Mouse (Mus musculus): Measurements from ENCODE around the gene Adgrf1. TPM values are rescaled to one million over a fixed set of nuclear protein-coding genes. Genes with fewer than 3 reads are reported as not detected.

Gene Adgrf1
- polyA plus RNA-seq, 1 experiment from 2014 or later: not detected

GRCm38 (mm10) chr17:43365297-43365696 is 95.2 kb downstream of the Adgrf1 start:
- Histone ChIP-seq H3K4me2 (ENCODE audit: low read depth, low read length) (0 out of 2 replicates have a peak overlapping the region, but pooled peaks have one; percentile 11), H3K9me3 (replicated peaks; ENCODE audit: control insufficient read depth, low read length) (no peaks in the 10 kb centered on the region), H3K4me3 (ENCODE audit: low read length) (no peak overlapping the region), H3K27me3 (ENCODE audit: control insufficient read depth, insufficient read depth, low read length) (no peaks in the 10 kb centered on the region; the same call in 1 of the 2 replicates), H3K27ac (ENCODE audit: low read length) (peak overlapping the region; percentile 58), H3K4me1 (ENCODE audit: control insufficient read depth, insufficient read depth, low read length) (peaks cover 27% of the 10 kb centered on the region), H3K36me3 (ENCODE audit: control insufficient read depth, insufficient read depth) (no peaks in the 10 kb centered on the region), H3K9ac (ENCODE audit: low read length) (no peak overlapping the region)
- ATAC-seq (replicated peaks; ENCODE audit: extremely low read depth, insufficient read depth, low FRiP score): no peak
- WGBS: 58% methylated on average over 6 of the region's 6 CpGs

GRCm38 (mm10) chr17:43366486-43366885 is 96.4 kb downstream of the Adgrf1 start:
- Histone ChIP-seq H3K9ac (ENCODE audit: low read length) (no peak overlapping the region), H3K4me2 (ENCODE audit: low read depth, low read length) (0 out of 2 replicates have a peak overlapping the region, but pooled peaks have one; percentile 3), H3K36me3 (ENCODE audit: control insufficient read depth, insufficient read depth) (no peaks in the 10 kb centered on the region), H3K4me3 (ENCODE audit: low read length) (no peak overlapping the region), H3K9me3 (replicated peaks; ENCODE audit: control insufficient read depth, low read length) (no peaks in the 10 kb centered on the region), H3K4me1 (ENCODE audit: control insufficient read depth, insufficient read depth, low read length) (peaks cover 24% of the 10 kb centered on the region), H3K27me3 (ENCODE audit: control insufficient read depth, insufficient read depth, low read length) (no peaks in the 10 kb centered on the region), H3K27ac (ENCODE audit: low read length) (peak overlapping the region; percentile 5; the same call in 1 of the 2 replicates)
- WGBS: 26% methylated on average over 9 of the region's 9 CpGs
- ATAC-seq (replicated peaks; ENCODE audit: extremely low read depth, insufficient read depth, low FRiP score): peak; percentile 39; the same call in 1 of the 2 replicates

DNA sequence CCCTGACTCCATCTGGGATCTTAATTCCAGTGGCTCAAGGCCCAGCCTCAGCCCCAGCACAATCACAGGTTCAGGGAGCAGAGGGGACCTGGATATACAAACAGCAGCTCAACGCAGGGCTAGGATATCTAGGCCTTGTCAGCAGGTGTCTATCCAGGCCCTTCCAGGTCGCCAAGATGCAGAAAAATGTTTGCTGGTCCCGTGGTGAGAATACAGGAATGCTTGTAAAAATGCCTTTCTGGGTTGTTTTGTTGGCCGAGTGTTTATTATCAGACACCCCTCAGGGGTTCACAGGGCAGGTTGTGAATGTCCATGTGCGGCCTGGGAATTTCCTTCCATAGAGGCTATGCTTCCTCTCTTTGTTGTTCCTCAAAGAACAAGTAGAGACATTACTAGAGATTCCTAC is 98.0 kb downstream of the Adgrf1 start:
- no peaks in the 10 kb centered on the region for H3K36me3 ChIP-seq (ENCODE audit: control insufficient read depth, insufficient read depth)
- no peaks in the 10 kb centered on the region for H3K27me3 ChIP-seq (ENCODE audit: control insufficient read depth, insufficient read depth, low read length)
- ATAC-seq (replicated peaks; ENCODE audit: extremely low read depth, insufficient read depth, low FRiP score): peak; percentile 53; the same call in 1 of the 2 replicates
- peak overlapping the region; percentile 46 for H3K27ac ChIP-seq (ENCODE audit: low read length)
- no peaks in the 10 kb centered on the region for H3K9me3 ChIP-seq (replicated peaks; ENCODE audit: control insufficient read depth, low read length)
- 53% methylated on average over 5 of the region's 5 CpGs for WGBS
- H3K9ac ChIP-seq (ENCODE audit: low read length): no peak overlapping the region
- H3K4me1 ChIP-seq (ENCODE audit: control insufficient read depth, insufficient read depth, low read length): peaks cover 11% of the 10 kb centered on the region
- no peak overlapping the region for H3K4me3 ChIP-seq (ENCODE audit: low read length)
- no peak overlapping the region for H3K4me2 ChIP-seq (ENCODE audit: low read depth, low read length)

DNA sequence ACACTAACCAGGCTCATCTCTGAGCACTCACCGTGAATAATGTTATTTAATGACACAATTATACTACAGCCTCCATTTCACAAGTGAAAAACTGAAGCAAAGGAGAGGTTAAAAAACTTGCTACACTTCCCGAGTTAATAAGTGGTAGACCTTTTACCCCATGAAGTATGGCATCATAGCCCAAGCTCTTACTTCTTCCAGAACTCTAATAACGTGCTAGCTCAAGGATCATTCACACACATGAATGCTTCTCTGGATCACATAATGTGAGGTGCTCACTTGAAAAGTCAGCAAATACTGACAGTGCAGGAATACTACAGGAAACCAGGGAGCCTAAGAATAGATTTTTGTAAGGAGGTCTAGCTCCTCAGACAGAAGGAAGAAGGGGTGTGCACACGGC is 102.5 kb downstream of the Adgrf1 start:
- Histone ChIP-seq H3K4me2 (ENCODE audit: low read depth, low read length) (no peak overlapping the region), H3K36me3 (ENCODE audit: control insufficient read depth, insufficient read depth) (no peaks in the 10 kb centered on the region), H3K4me3 (ENCODE audit: low read length) (no peak overlapping the region), H3K27me3 (ENCODE audit: control insufficient read depth, insufficient read depth, low read length) (no peaks in the 10 kb centered on the region), H3K4me1 (ENCODE audit: control insufficient read depth, insufficient read depth, low read length) (no peaks in the 10 kb centered on the region), H3K9me3 (replicated peaks; ENCODE audit: control insufficient read depth, low read length) (no peaks in the 10 kb centered on the region), H3K9ac (ENCODE audit: low read length) (no peak overlapping the region), H3K27ac (ENCODE audit: low read length) (no peak overlapping the region)
- ATAC-seq (replicated peaks; ENCODE audit: extremely low read depth, insufficient read depth, low FRiP score): no peak
- WGBS: 63% methylated on average over 4 of the region's 4 CpGs

DNA sequence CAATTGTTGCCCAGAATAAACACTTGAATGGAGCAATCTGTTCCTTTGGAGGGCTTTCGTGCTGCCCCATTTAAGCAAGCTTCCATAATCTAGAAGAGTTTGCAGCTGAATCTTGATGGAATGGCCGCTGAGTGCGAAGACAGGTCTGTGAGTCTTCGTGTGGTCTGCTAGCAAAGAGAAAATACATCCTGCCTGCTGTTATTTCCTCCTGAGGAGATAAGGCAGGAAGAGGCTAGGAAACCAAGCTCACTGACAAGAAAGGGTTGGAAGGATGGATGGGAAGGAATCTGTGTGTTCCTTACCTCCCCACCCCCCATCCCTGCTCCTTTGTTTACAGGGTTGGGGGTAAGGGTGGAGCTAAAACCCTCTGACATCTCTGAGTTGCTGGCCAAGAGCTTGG is 103.9 kb downstream of the Adgrf1 start:
- H3K4me2 ChIP-seq (ENCODE audit: low read depth, low read length): no peak overlapping the region

More for the DNA sequence above, 103.9 kb downstream of the Adgrf1 start:
- Histone ChIP-seq H3K4me1 (ENCODE audit: control insufficient read depth, insufficient read depth, low read length) (no peaks in the 10 kb centered on the region), H3K9ac (ENCODE audit: low read length) (no peak overlapping the region), H3K4me3 (ENCODE audit: low read length) (no peak overlapping the region), H3K27ac (ENCODE audit: low read length) (peak overlapping the region; percentile 26), H3K27me3 (ENCODE audit: control insufficient read depth, insufficient read depth, low read length) (no peaks in the 10 kb centered on the region), H3K9me3 (replicated peaks; ENCODE audit: control insufficient read depth, low read length) (no peaks in the 10 kb centered on the region), H3K36me3 (ENCODE audit: control insufficient read depth, insufficient read depth) (no peaks in the 10 kb centered on the region)
- peak; percentile 60 for ATAC-seq (replicated peaks; ENCODE audit: extremely low read depth, insufficient read depth, low FRiP score)
- 38% methylated on average over 4 of the region's 4 CpGs for WGBS

Other genes with a start within 250 kb of the Adgrf1 start
- 21.5 and 26.3 TPM in 2 replicates for gene Adgrf5, start 90.1 kb downstream of the Adgrf1 start, polyA plus RNA-seq (2015; fragmentation: Nextera tagmentation; extraction: Ambion mirVana)
- gene Mep1a, start 232.5 kb downstream of the Adgrf1 start, polyA plus RNA-seq (2015; fragmentation: Nextera tagmentation; extraction: Ambion mirVana): 1.2 TPM in 1 of 2 replicates, not detected in the other